Mouse (Mus musculus) cerebellum, postnatal 10 days (tissue): Measurements from ENCODE around the gene Cdc42ep4.

Experiments used
- DNase-seq, 2 experiments: peaks; one replicate each; pipeline ENCODE4 v3.0.0; 2021; ENCODE audit warnings: mixed read lengths in 2 of 2

Cdc42ep4 gene

DNA sequence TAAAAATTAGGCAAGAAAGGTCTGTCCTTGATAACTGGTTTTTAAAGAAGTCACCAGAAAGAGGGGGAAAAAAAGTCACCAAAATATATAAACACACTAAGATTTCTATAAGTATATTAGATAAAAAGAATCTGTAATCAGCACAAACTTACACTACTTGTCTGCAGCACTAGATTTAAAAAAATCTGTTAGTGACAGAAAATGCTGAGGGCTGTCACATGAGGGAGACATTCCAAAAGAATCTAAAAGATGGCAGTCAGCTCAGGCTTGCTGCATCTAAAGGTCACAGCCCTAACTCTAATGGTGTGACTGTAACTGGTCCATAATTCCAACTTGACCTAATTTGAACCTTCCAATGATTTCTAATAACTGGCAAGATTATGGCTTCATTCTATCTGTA is 69.7 kb downstream of the Cdc42ep4 start:
- DNase-seq, result no peak

DNA sequence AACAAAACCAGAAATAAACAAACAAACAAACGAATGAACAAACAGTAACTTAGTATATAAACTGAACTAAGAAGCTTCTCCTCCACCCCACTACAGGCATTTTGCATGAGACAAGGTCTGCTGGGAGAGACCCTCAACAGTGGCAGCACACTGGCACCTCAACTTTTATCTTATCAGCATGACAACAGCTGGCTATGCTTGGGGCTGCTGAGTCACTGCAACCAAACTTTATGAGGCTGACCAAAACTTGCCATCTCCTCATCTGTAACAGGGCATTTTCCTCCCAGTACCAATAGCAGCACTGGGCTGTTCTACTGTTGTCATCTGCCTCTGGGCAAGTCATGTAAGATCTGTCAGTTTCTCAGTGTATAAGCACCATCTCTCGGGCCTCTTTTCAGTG is 70.7 kb downstream of the Cdc42ep4 start:
- DNase-seq, result no peak

DNA sequence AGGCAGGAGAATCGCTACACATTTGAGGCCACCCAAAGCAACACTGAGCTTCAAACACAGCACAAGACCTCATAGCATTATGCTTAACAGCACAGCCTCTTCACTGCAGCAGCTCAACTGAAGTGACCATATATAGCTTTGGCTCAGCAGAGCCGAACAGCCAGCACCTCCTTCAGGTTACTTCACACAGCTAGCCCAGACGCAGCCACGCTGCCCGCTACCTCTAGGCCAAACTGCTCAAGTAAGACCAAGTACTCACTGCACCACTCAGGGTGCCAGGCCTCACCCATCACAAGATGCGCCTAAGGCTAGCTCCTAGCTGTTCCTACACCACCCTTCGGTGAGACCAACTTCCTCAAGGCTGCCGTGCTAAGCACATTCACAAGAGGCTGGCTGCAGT is 73.3 kb downstream of the Cdc42ep4 start:
- no peak for DNase-seq

DNA sequence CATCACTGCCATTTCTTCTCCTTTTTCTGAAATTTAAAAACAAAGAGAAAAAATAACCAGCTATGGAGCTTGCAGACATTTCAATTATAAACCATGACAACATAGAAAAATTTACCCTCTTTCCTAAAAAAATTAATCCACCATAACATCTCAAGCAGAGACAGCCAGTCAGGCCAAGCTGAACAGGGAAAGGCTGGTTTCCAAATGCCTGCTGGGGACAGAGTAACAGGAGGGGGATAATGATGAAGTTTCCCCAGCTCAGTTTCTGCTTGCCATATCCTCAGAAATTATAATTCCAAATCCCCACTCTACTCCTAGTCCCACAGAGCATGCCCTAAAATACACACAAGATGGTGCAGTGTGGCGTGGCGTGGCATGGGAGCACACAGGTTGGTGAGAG is 74.3 kb downstream of the Cdc42ep4 start:
- peak; percentile 57 to 61 for DNase-seq
